Mouse (Mus musculus): ENCODE measurements at regions not wholly inside any gene's neighbourhood (a gene's known extent, or its start where the extent isn't known, plus 50 kb on each side); places are given as distances from the start of the nearest gene placed in this dataset.

GRCm38 (mm10) chr1:164631679-164632078, 164.8 kb upstream of the Dpt start:
- 85% methylated on average over 6 of the region's 6 CpGs for WGBS
- no peaks in the 10 kb centered on the region for H3K27me3 ChIP-seq (ENCODE audit: control insufficient read depth, insufficient read depth, low read length)
- H3K36me3 ChIP-seq (ENCODE audit: control insufficient read depth, insufficient read depth, low read length), result no peaks in the 10 kb centered on the region
- no peak overlapping the region for H3K4me3 ChIP-seq (ENCODE audit: extremely low read depth, insufficient read depth, insufficient read length)
- H3K4me1 ChIP-seq (ENCODE audit: control insufficient read depth, insufficient read depth, insufficient read length), result no peaks in the 10 kb centered on the region
- TF ChIP-seq CTCF (IDR thresholded peaks at IDR 0.05; ENCODE audit: extremely low read depth, insufficient read depth, insufficient read length, insufficient replicate concordance) (no peak), POLR2A (IDR thresholded peaks at IDR 0.05; ENCODE audit: low read depth, low read length) (no peak)
- no peak overlapping the region for H3K27ac ChIP-seq (ENCODE audit: insufficient read depth, low read length)
- no peak for DNase-seq (ENCODE audit: low read depth in 1 of 2, low spot score in 2 of 2)

GRCm38 (mm10) chr1:164628840-164629239, 167.6 kb upstream of the Dpt start:
- no peak for TF ChIP-seq POLR2A (IDR thresholded peaks at IDR 0.05; ENCODE audit: low read depth, low read length)
- TF ChIP-seq CTCF (IDR thresholded peaks at IDR 0.05; ENCODE audit: extremely low read depth, insufficient read depth, insufficient read length, insufficient replicate concordance), result no peak
- no peaks in the 10 kb centered on the region for H3K4me1 ChIP-seq (ENCODE audit: control insufficient read depth, insufficient read depth, insufficient read length)
- no peaks in the 10 kb centered on the region for H3K36me3 ChIP-seq (ENCODE audit: control insufficient read depth, insufficient read depth, low read length)
- 79% methylated on average over 8 of the region's 8 CpGs for WGBS
- DNase-seq (ENCODE audit: low read depth in 1 of 2, low spot score in 2 of 2), result no peak
- no peaks in the 10 kb centered on the region for H3K27me3 ChIP-seq (ENCODE audit: control insufficient read depth, insufficient read depth, low read length)
- H3K27ac ChIP-seq (ENCODE audit: insufficient read depth, low read length), result no peak overlapping the region
- H3K4me3 ChIP-seq (ENCODE audit: extremely low read depth, insufficient read depth, insufficient read length), result no peak overlapping the region

- TF ChIP-seq CTCF (IDR thresholded peaks at IDR 0.05; ENCODE audit: extremely low read depth, insufficient read depth, insufficient read length, insufficient replicate concordance) (no peak), POLR2A (IDR thresholded peaks at IDR 0.05; ENCODE audit: low read depth, low read length) (no peak)
- H3K4me3 ChIP-seq (ENCODE audit: extremely low read depth, insufficient read depth, insufficient read length), result no peak overlapping the region
These were observed 164.8 kb upstream of the Atp1b1 start for GRCm38 (mm10) chr1:164622946-164623345.

GRCm38 (mm10) chr1:164622417-164622816, 164.3 kb upstream of the Atp1b1 start:
- TF ChIP-seq CTCF (IDR thresholded peaks at IDR 0.05; ENCODE audit: extremely low read depth, insufficient read depth, insufficient read length, insufficient replicate concordance) (no peak), POLR2A (IDR thresholded peaks at IDR 0.05; ENCODE audit: low read depth, low read length) (no peak)
- H3K4me3 ChIP-seq (ENCODE audit: extremely low read depth, insufficient read depth, insufficient read length), result no peak overlapping the region
- DNase-seq (ENCODE audit: low read depth in 1 of 2, low spot score in 2 of 2), result no peak
- no peak overlapping the region for H3K27ac ChIP-seq (ENCODE audit: insufficient read depth, low read length)
- H3K27me3 ChIP-seq (ENCODE audit: control insufficient read depth, insufficient read depth, low read length), result no peaks in the 10 kb centered on the region
- no peaks in the 10 kb centered on the region for H3K4me1 ChIP-seq (ENCODE audit: control insufficient read depth, insufficient read depth, insufficient read length)
- H3K36me3 ChIP-seq (ENCODE audit: control insufficient read depth, insufficient read depth, low read length), result no peaks in the 10 kb centered on the region
- 86% methylated on average over 3 of the region's 3 CpGs for whole genome bisulfite sequencing

More at GRCm38 (mm10) chr1:164622946-164623345, 164.8 kb upstream of the Atp1b1 start:
- Histone ChIP-seq H3K27ac (ENCODE audit: insufficient read depth, low read length) (no peak overlapping the region), H3K27me3 (ENCODE audit: control insufficient read depth, insufficient read depth, low read length) (no peaks in the 10 kb centered on the region), H3K36me3 (ENCODE audit: control insufficient read depth, insufficient read depth, low read length) (no peaks in the 10 kb centered on the region), H3K4me1 (ENCODE audit: control insufficient read depth, insufficient read depth, insufficient read length) (no peaks in the 10 kb centered on the region)
- WGBS, result 92% methylated on average over 4 of the region's 4 CpGs
- no peak for DNase-seq (ENCODE audit: low read depth in 1 of 2, low spot score in 2 of 2)

GRCm38 (mm10) chr1:164620129-164620528, 162.0 kb upstream of the Atp1b1 start:
- Histone ChIP-seq H3K27me3 (ENCODE audit: control insufficient read depth, insufficient read depth, low read length) (no peaks in the 10 kb centered on the region), H3K27ac (ENCODE audit: insufficient read depth, low read length) (no peak overlapping the region), H3K36me3 (ENCODE audit: control insufficient read depth, insufficient read depth, low read length) (no peaks in the 10 kb centered on the region), H3K4me3 (ENCODE audit: extremely low read depth, insufficient read depth, insufficient read length) (no peak overlapping the region), H3K4me1 (ENCODE audit: control insufficient read depth, insufficient read depth, insufficient read length) (no peaks in the 10 kb centered on the region)
- TF ChIP-seq POLR2A (IDR thresholded peaks at IDR 0.05; ENCODE audit: low read depth, low read length) (no peak), CTCF (IDR thresholded peaks at IDR 0.05; ENCODE audit: extremely low read depth, insufficient read depth, insufficient read length, insufficient replicate concordance) (no peak)
- 82% methylated on average over 1 of the region's 1 CpGs for WGBS
- DNase-seq (ENCODE audit: low read depth in 1 of 2, low spot score in 2 of 2), result no peak

- Histone ChIP-seq H3K27me3 (ENCODE audit: control insufficient read depth, insufficient read depth, low read length) (no peaks in the 10 kb centered on the region), H3K36me3 (ENCODE audit: control insufficient read depth, insufficient read depth, low read length) (no peaks in the 10 kb centered on the region), H3K4me1 (ENCODE audit: control insufficient read depth, insufficient read depth, insufficient read length) (no peaks in the 10 kb centered on the region), H3K4me3 (ENCODE audit: extremely low read depth, insufficient read depth, insufficient read length) (no peak overlapping the region), H3K27ac (ENCODE audit: insufficient read depth, low read length) (no peak overlapping the region)
- TF ChIP-seq POLR2A (IDR thresholded peaks at IDR 0.05; ENCODE audit: low read depth, low read length) (no peak), CTCF (IDR thresholded peaks at IDR 0.05; ENCODE audit: extremely low read depth, insufficient read depth, insufficient read length, insufficient replicate concordance) (no peak)
- no peak for DNase-seq (ENCODE audit: low read depth in 1 of 2, low spot score in 2 of 2)
These were observed 159.7 kb upstream of the Atp1b1 start for GRCm38 (mm10) chr1:164617871-164618270.

GRCm38 (mm10) chr1:164607061-164607460, 148.9 kb upstream of the Atp1b1 start:
- no peaks in the 10 kb centered on the region for H3K36me3 ChIP-seq (ENCODE audit: control insufficient read depth, insufficient read depth, low read length)
- H3K27me3 ChIP-seq (ENCODE audit: control insufficient read depth, insufficient read depth, low read length), result no peaks in the 10 kb centered on the region
- 90% methylated on average over 5 of the region's 5 CpGs for WGBS
- H3K27ac ChIP-seq (ENCODE audit: insufficient read depth, low read length), result no peak overlapping the region
- no peak overlapping the region for H3K4me3 ChIP-seq (ENCODE audit: extremely low read depth, insufficient read depth, insufficient read length)
- DNase-seq (ENCODE audit: low read depth in 1 of 2, low spot score in 2 of 2), result no peak
- no peaks in the 10 kb centered on the region for H3K4me1 ChIP-seq (ENCODE audit: control insufficient read depth, insufficient read depth, insufficient read length)
- TF ChIP-seq CTCF (IDR thresholded peaks at IDR 0.05; ENCODE audit: extremely low read depth, insufficient read depth, insufficient read length, insufficient replicate concordance) (no peak), POLR2A (IDR thresholded peaks at IDR 0.05; ENCODE audit: low read depth, low read length) (no peak)
